Mouse (Mus musculus) MEL (cell line): ENCODE measurements around the gene Rad51b. TPM values are rescaled to one million over a fixed set of nuclear protein-coding genes. Genes with fewer than 3 reads are reported as not detected.

Source experiments
- DNase-seq: peaks from one replicate; pipeline ENCODE4 v3.0.0; 2011; ENCODE audit warnings: low read depth, low spot score
- H3K27ac ChIP-seq: 2 replicates; pipeline ENCODE4 v1.5.1; 2012; ENCODE audit warnings: low read depth, mild to moderate bottlenecking, control low read depth, low read length, moderate library complexity; ENCODE audit not compliant: control insufficient read depth
- H3K27me3 ChIP-seq, 2 experiments: fragments of 150-350 bp in 1 of 2; sonication (generic) in 1 of 2; 2 replicates each; pipeline ENCODE4 v1.6.1; 2012; ENCODE audit warnings: low read length in 2 of 2, mild to moderate bottlenecking in 2 of 2, improper control_type of control experiment in 1 of 2, moderate library complexity in 1 of 2; ENCODE audit not compliant: insufficient read depth in 2 of 2, control insufficient read depth in 1 of 2
- H3K36me3 ChIP-seq, 2 experiments: 2 replicates each; pipeline ENCODE4 v1.6.1; 2012 to 2014; ENCODE audit warnings: low read length in 2 of 2, improper control_type of control experiment in 1 of 2, inconsistent platforms in 1 of 2, mild to moderate bottlenecking in 1 of 2; ENCODE audit not compliant: insufficient read depth in 2 of 2, control insufficient read depth in 1 of 2
- H3K4me1 ChIP-seq, 2 experiments: fragments of 150-350 bp in 1 of 2; sonication (generic) in 1 of 2; 2 replicates each; pipeline ENCODE4 v1.6.1; 2012; ENCODE audit warnings: low read length in 2 of 2, improper control_type of control experiment in 1 of 2, mild to moderate bottlenecking in 1 of 2; ENCODE audit not compliant: insufficient read depth in 2 of 2, control insufficient read depth in 1 of 2
- H3K4me3 ChIP-seq, 2 experiments: fragments of 150-350 bp in 1 of 2; sonication (generic) in 1 of 2; 2 replicates each; pipeline ENCODE4 v1.5.1; 2012; ENCODE audit warnings: low read depth in 2 of 2, low read length in 2 of 2, mild to moderate bottlenecking in 2 of 2, moderate library complexity in 2 of 2, control low read depth in 1 of 2, improper control_type of control experiment in 1 of 2; ENCODE audit not compliant: control insufficient read depth in 1 of 2, insufficient read depth in 1 of 2
- H3K79me2 ChIP-seq: 2 replicates; pipeline ENCODE4 v1.6.1; 2012; ENCODE audit warnings: mild to moderate bottlenecking, low read length, moderate library complexity; ENCODE audit not compliant: control insufficient read depth, poor library complexity, insufficient read depth
- H3K9ac ChIP-seq: 2 replicates; pipeline ENCODE4 v1.6.1; 2012; ENCODE audit warnings: low read depth, mild to moderate bottlenecking, control low read depth, low read length, moderate library complexity; ENCODE audit not compliant: control insufficient read depth, poor library complexity, severe bottlenecking
- H3K9me3 ChIP-seq: fragments of 150-350 bp; sonication (generic); replicated peaks from 2 replicates; pipeline ENCODE4 v1.6.1; 2012; ENCODE audit warnings: mild to moderate bottlenecking, low read length, improper control_type of control experiment, moderate library complexity; ENCODE audit not compliant: insufficient read depth
- EP300 ChIP-seq, 2 experiments: IDR thresholded peaks; 2 replicates each; pipeline ENCODE4 v1.6.1; 2011; ENCODE audit warnings: improper control_type of control experiment in 2 of 2, low read length in 2 of 2, low read depth in 1 of 2, mild to moderate bottlenecking in 1 of 2
- ETS1 ChIP-seq: IDR thresholded peaks from 2 replicates; pipeline ENCODE4 v1.6.1; 2012; ENCODE audit warnings: low read depth, mild to moderate bottlenecking, inconsistent platforms, low read length, improper control_type of control experiment, moderate library complexity
- GABPA ChIP-seq: IDR thresholded peaks from 2 replicates; pipeline ENCODE4 v1.6.1; 2012; ENCODE audit warnings: low read depth, mild to moderate bottlenecking, inconsistent platforms, low read length, improper control_type of control experiment, moderate library complexity
- GATA1 ChIP-seq: IDR thresholded peaks from 2 replicates; pipeline ENCODE4 v1.6.1; 2011; ENCODE audit warnings: low read depth, low read length, improper control_type of control experiment
- MAX ChIP-seq: IDR thresholded peaks from 2 replicates; pipeline ENCODE4 v1.6.1; 2011; ENCODE audit warnings: low read length, improper control_type of control experiment
- MAZ ChIP-seq: IDR thresholded peaks from 2 replicates; pipeline ENCODE4 v1.6.1; 2012; ENCODE audit warnings: low read depth, mild to moderate bottlenecking, inconsistent platforms, low read length, improper control_type of control experiment
- MEF2A ChIP-seq: IDR thresholded peaks from 2 replicates; pipeline ENCODE4 v1.6.1; 2014; ENCODE audit warnings: low read depth, mild to moderate bottlenecking, inconsistent platforms, low read length, improper control_type of control experiment; ENCODE audit not compliant: poor library complexity, insufficient replicate concordance, severe bottlenecking; ENCODE audit errors: extremely low read depth
- MXI1 ChIP-seq: IDR thresholded peaks from 2 replicates; pipeline ENCODE4 v1.6.1; 2011; ENCODE audit warnings: mild to moderate bottlenecking, low read depth, low read length, improper control_type of control experiment
- MYB ChIP-seq: IDR thresholded peaks from 2 replicates; pipeline ENCODE4 v1.6.1; 2011; ENCODE audit warnings: mild to moderate bottlenecking, low read depth, low read length, improper control_type of control experiment
- NRF1 ChIP-seq: IDR thresholded peaks from 2 replicates; pipeline ENCODE4 v1.6.1; 2014; ENCODE audit warnings: low read depth, mild to moderate bottlenecking, inconsistent platforms, low read length, improper control_type of control experiment, moderate library complexity; ENCODE audit not compliant: poor library complexity, insufficient read depth, severe bottlenecking
- POLR2AphosphoS2 ChIP-seq: IDR thresholded peaks from 2 replicates; pipeline ENCODE4 v1.6.1; 2011; ENCODE audit warnings: low read length, improper control_type of control experiment
- POLR2AphosphoS5 ChIP-seq: IDR thresholded peaks from 2 replicates; pipeline ENCODE4 v1.6.1; 2012; ENCODE audit warnings: low read depth, borderline replicate concordance, mild to moderate bottlenecking, inconsistent platforms, low read length, moderate library complexity, mixed read lengths
- RAD21 ChIP-seq: IDR thresholded peaks from 2 replicates; pipeline ENCODE4 v1.6.1; 2011; ENCODE audit warnings: mild to moderate bottlenecking, low read depth, low read length, improper control_type of control experiment
- RCOR1 ChIP-seq: IDR thresholded peaks from 2 replicates; pipeline ENCODE4 v1.6.1; 2012; ENCODE audit warnings: low read depth, mild to moderate bottlenecking, inconsistent platforms, low read length, improper control_type of control experiment
- TAL1 ChIP-seq: IDR thresholded peaks from 2 replicates; pipeline ENCODE4 v1.6.1; 2012; ENCODE audit warnings: mild to moderate bottlenecking, inconsistent platforms, low read length, moderate library complexity, mixed read lengths
- TBP ChIP-seq: IDR thresholded peaks from 2 replicates; pipeline ENCODE4 v1.8.0; 2011; ENCODE audit warnings: low read depth, low read length, improper control_type of control experiment
- TCF12 ChIP-seq: IDR thresholded peaks from 2 replicates; pipeline ENCODE4 v1.6.1; 2014; ENCODE audit warnings: low read depth, mild to moderate bottlenecking, inconsistent platforms, low read length, improper control_type of control experiment, moderate library complexity
- ZC3H11A ChIP-seq: IDR thresholded peaks from 2 replicates; pipeline ENCODE4 v1.6.1; 2012; ENCODE audit warnings: low read depth, mild to moderate bottlenecking, inconsistent platforms, low read length, improper control_type of control experiment
- ZKSCAN1 ChIP-seq: IDR thresholded peaks from 2 replicates; pipeline ENCODE4 v1.6.1; 2012; ENCODE audit warnings: low read depth, mild to moderate bottlenecking, inconsistent platforms, low read length, improper control_type of control experiment, moderate library complexity
- ZMIZ1 ChIP-seq: IDR thresholded peaks from 2 replicates; pipeline ENCODE4 v1.6.1; 2012; ENCODE audit warnings: low read depth, mild to moderate bottlenecking, inconsistent platforms, low read length, improper control_type of control experiment, moderate library complexity
- polyA plus RNA-seq, 2 experiments: library from polyadenylated mRNA; stranded (reverse) in 1 of 2; unstranded in 1 of 2; fragments of >175 nt in 1 of 2; fragments of >200 nt in 1 of 2; gene quantifications; 2 replicates each; pipeline versions ENCODE4 v1.2.1 to v1.2.4; 2012; ENCODE audit warnings: low replicate concordance in 2 of 2, low read depth in 1 of 2; ENCODE audit not compliant: insufficient read length in 2 of 2, insufficient read depth in 1 of 2, missing spikeins in 1 of 2
- total RNA-seq: library from RNA; depleted of rRNA; stranded (reverse); fragments of 300-350 nt; gene quantifications from 2 replicates; pipeline ENCODE4 v1.2.3, GENCODE M21; 2012

Gene Rad51b
- total and polyA plus RNA-seq, 3 experiments: 3.6 to 5.7 TPM; not detected in 1

GRCm38 (mm10) chr12:79548607-79549330 lies 251.7 kb downstream of the Rad51b start:
- DNase-seq: no peak
- H3K27me3 ChIP-seq: no peaks in the 10 kb centered on the region
- no peaks in the 10 kb centered on the region for H3K9me3 ChIP-seq
- TF ChIP-seq POLR2AphosphoS5 (no peak), TCF12 (no peak), TBP (no peak), EP300 (IDR thresholded peaks at IDR 0.05; ENCODE audit: low read depth in 1 of 2, low read length in 2 of 2) (no peak)
- no peak overlapping the region for H3K4me3 ChIP-seq
- no peaks in the 10 kb centered on the region for H3K79me2 ChIP-seq
- no peaks in the 10 kb centered on the region for H3K36me3 ChIP-seq
- no peaks in the 10 kb centered on the region for H3K4me1 ChIP-seq
- no peak overlapping the region for H3K9ac ChIP-seq
- H3K27ac ChIP-seq: no peak overlapping the region

GRCm38 (mm10) chr12:79550049-79550682 lies 253.1 kb downstream of the Rad51b start:
- no peaks in the 10 kb centered on the region for H3K36me3 ChIP-seq
- no peak overlapping the region for H3K9ac ChIP-seq
- TF ChIP-seq RCOR1: no peak
- TF ChIP-seq MYB: no peak
- TF ChIP-seq MAX: no peak
- no peak for TF ChIP-seq MXI1
- TF ChIP-seq ZC3H11A: no peak
- TF ChIP-seq EP300 (IDR thresholded peaks at IDR 0.05; ENCODE audit: low read depth in 1 of 2, low read length in 2 of 2): no peak
- no peak for TF ChIP-seq GATA1
- H3K4me3 ChIP-seq: no peak overlapping the region
- H3K79me2 ChIP-seq: no peaks in the 10 kb centered on the region
- no peaks in the 10 kb centered on the region for H3K4me1 ChIP-seq
- DNase-seq: no peak
- no peaks in the 10 kb centered on the region for H3K9me3 ChIP-seq
- no peak overlapping the region for H3K27ac ChIP-seq
- H3K27me3 ChIP-seq: no peaks in the 10 kb centered on the region

GRCm38 (mm10) chr12:79551274-79551673 lies 254.2 kb downstream of the Rad51b start:
- Histone ChIP-seq H3K9me3 (no peaks in the 10 kb centered on the region), H3K4me1 (no peaks in the 10 kb centered on the region), H3K27ac (no peak overlapping the region), H3K9ac (no peak overlapping the region), H3K27me3 (no peaks in the 10 kb centered on the region), H3K79me2 (no peaks in the 10 kb centered on the region)
- no peak for DNase-seq
- no peak for TF ChIP-seq POLR2AphosphoS5
- TF ChIP-seq ZKSCAN1: no peak
- TF ChIP-seq MXI1: no peak
- TF ChIP-seq GATA1: no peak
- no peak for TF ChIP-seq MEF2A
- no peak for TF ChIP-seq ZMIZ1
- TF ChIP-seq TAL1: no peak
- TF ChIP-seq ZC3H11A: no peak
- no peak for TF ChIP-seq GABPA
- no peak for TF ChIP-seq TBP
- TF ChIP-seq MAX: no peak
- no peak for TF ChIP-seq MAZ
- TF ChIP-seq MYB: no peak
- TF ChIP-seq TCF12: no peak
- TF ChIP-seq NRF1: no peak
- TF ChIP-seq POLR2AphosphoS2: no peak
- TF ChIP-seq ETS1: no peak
- TF ChIP-seq RAD21: no peak
- TF ChIP-seq, all 39 proteins: peak for 0
- Histone ChIP-seq H3K4me3 (no peak overlapping the region), H3K36me3 (no peaks in the 10 kb centered on the region)
